Mouse (Mus musculus) ES-E14 (cell line): ENCODE measurements at regions not wholly inside any gene's neighbourhood (a gene's known extent, or its start where the extent isn't known, plus 50 kb on each side); places are given as distances from the start of the nearest gene placed in this dataset.

ENCODE experiments used
- CHD2 ChIP-seq: IDR thresholded peaks from 2 replicates; pipeline ENCODE4 v1.6.1; 2014; ENCODE audit warnings: mild to moderate bottlenecking, low read depth, low read length, inconsistent platforms
- HCFC1 ChIP-seq: IDR thresholded peaks from 2 replicates; pipeline ENCODE4 v1.6.1; 2012; ENCODE audit warnings: low read length, inconsistent platforms, borderline replicate concordance; ENCODE audit not compliant: insufficient read depth
- ZC3H11A ChIP-seq: IDR thresholded peaks from 2 replicates; pipeline ENCODE4 v1.6.1; 2012; ENCODE audit warnings: low read depth, mild to moderate bottlenecking, inconsistent platforms, low read length, borderline replicate concordance
- ZNF384 ChIP-seq: IDR thresholded peaks from 2 replicates; pipeline ENCODE4 v1.6.1; 2012; ENCODE audit warnings: low read depth, low read length, inconsistent platforms

- TF ChIP-seq ZNF384 (no peak), ZC3H11A (no peak), CHD2 (no peak), HCFC1 (no peak)
These were observed 437.1 kb downstream of the Cd83 start for GRCm38 (mm10) chr13:44221721-44222120.
